Mouse (Mus musculus): Measurements from ENCODE around the gene Astn1.

DNA sequence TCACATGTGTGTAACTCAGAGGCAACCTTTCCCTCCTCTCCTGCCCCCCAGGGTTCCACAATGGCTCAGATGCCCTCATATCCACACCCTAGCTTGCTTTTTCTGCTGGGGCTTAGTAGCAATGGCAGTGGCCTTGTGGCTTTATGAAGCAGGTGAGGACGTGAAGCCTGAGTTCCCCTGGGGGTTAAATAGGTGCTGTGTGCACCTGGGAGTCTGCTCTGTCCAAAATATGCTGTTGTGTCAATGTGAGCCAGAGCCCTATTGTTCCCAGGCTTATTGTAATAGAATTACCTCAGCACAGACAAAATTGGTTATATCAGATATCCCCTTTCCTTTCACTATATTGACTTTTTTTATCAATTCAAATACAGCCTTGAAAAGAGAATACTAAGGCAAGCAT lies 325.7 kb downstream of the Astn1 start:
- TF ChIP-seq POLR2A (IDR thresholded peaks at IDR 0.05; ENCODE audit: extremely low read depth, insufficient read depth, low read length) (no peak), CTCF (IDR thresholded peaks at IDR 0.05; ENCODE audit: low read depth, low read length) (no peak)
